Mouse (Mus musculus) liver, embryonic 13.5 days (tissue): ENCODE measurements around the gene Adarb1. TPM values are rescaled to one million over a fixed set of nuclear protein-coding genes. Genes with fewer than 3 reads are reported as not detected.

Experiments
- ATAC-seq: fragments of 200-750 bp; cut with Nextera tagmentation; 2 replicates; pipeline ENCODE4 v1.8.0; 2017; ENCODE audit warnings: low read depth, mild to moderate bottlenecking, moderate number of reproducible peaks, moderate library complexity
- DNase-seq: peaks from one replicate; pipeline ENCODE4 v3.0.0; 2022
- H3K27ac ChIP-seq: fragments of 300-500 bp; sonication (generic); 2 replicates; pipeline ENCODE4 v1.5.1; 2015; ENCODE audit warnings: moderate library complexity, mild to moderate bottlenecking, inconsistent platforms
- H3K27me3 ChIP-seq: fragments of 300-500 bp; sonication (generic); 2 replicates; pipeline ENCODE4 v1.6.1; 2015; ENCODE audit warnings: mild to moderate bottlenecking, inconsistent platforms
- H3K36me3 ChIP-seq: fragments of 300-500 bp; sonication (generic); 2 replicates; pipeline ENCODE4 v1.6.1; 2015; ENCODE audit warnings: mild to moderate bottlenecking, inconsistent platforms
- H3K4me1 ChIP-seq: fragments of 300-500 bp; sonication (generic); replicated peaks from 2 replicates; pipeline ENCODE4 v1.6.1; 2015; ENCODE audit warnings: inconsistent platforms
- H3K4me2 ChIP-seq: fragments of 300-500 bp; sonication (generic); 2 replicates; pipeline ENCODE4 v1.6.1; 2015; ENCODE audit warnings: inconsistent platforms, mild to moderate bottlenecking, moderate library complexity
- H3K4me3 ChIP-seq: fragments of 300-500 bp; sonication (generic); replicated peaks from 2 replicates; pipeline ENCODE4 v1.5.1; 2015; ENCODE audit warnings: mild to moderate bottlenecking, inconsistent platforms
- H3K9ac ChIP-seq: fragments of 300-500 bp; sonication (generic); 2 replicates; pipeline ENCODE4 v1.6.1; 2015; ENCODE audit warnings: mild to moderate bottlenecking, inconsistent platforms
- H3K9me3 ChIP-seq: fragments of 300-500 bp; sonication (generic); replicated peaks from 2 replicates; pipeline ENCODE4 v1.6.1; 2016; ENCODE audit warnings: inconsistent platforms
- WGBS: fragments of 180-500 bp; shearing (Covaris S2); methylation state at CpG from one replicate; pipeline ENCODE4 v1.1.7; 2015; ENCODE audit not compliant: insufficient replicate concordance; 5-methylcytosine and 5-hydroxymethylcytosine counted together
- polyA plus RNA-seq: library from polyadenylated mRNA; unstranded; fragments of >200 nt; fragmentation: Nextera tagmentation; extraction: Ambion mirVana; gene quantifications from 2 replicates; pipeline ENCODE4 v1.2.1, GENCODE M21; 2015

The Adarb1 gene
- polyA plus RNA-seq, 1 experiment from 2014 or later, result 1.0 TPM

GRCm38 (mm10) chr10:77381191-77381590 lies 36.9 kb downstream of the Adarb1 start:
- H3K27me3 ChIP-seq, result no peaks in the 10 kb centered on the region
- no peak overlapping the region for H3K9ac ChIP-seq
- H3K4me1 ChIP-seq, result no peaks in the 10 kb centered on the region
- no peak overlapping the region for H3K4me2 ChIP-seq
- no peak overlapping the region for H3K4me3 ChIP-seq
- H3K9me3 ChIP-seq, result no peaks in the 10 kb centered on the region
- DNase-seq, result no peak
- H3K27ac ChIP-seq, result no peak overlapping the region
- 62% methylated on average over 2 of the region's 2 CpGs for WGBS
- ATAC-seq, result no peak
- no peaks in the 10 kb centered on the region for H3K36me3 ChIP-seq

- H3K36me3 ChIP-seq, result no peaks in the 10 kb centered on the region
- H3K9me3 ChIP-seq, result no peaks in the 10 kb centered on the region
- H3K4me2 ChIP-seq, result no peak overlapping the region
- no peak overlapping the region for H3K27ac ChIP-seq
- H3K27me3 ChIP-seq, result no peaks in the 10 kb centered on the region
- no peak for ATAC-seq
- no peak for DNase-seq
- 63% methylated on average over 6 of the region's 6 CpGs for WGBS
- H3K4me3 ChIP-seq, result no peak overlapping the region
- no peak overlapping the region for H3K9ac ChIP-seq
- H3K4me1 ChIP-seq, result no peaks in the 10 kb centered on the region
Measured at GRCm38 (mm10) chr10:77380716-77381115, 37.4 kb downstream of the Adarb1 start.

GRCm38 (mm10) chr10:77379199-77379598 lies 38.9 kb downstream of the Adarb1 start:
- Histone ChIP-seq H3K9me3 (no peaks in the 10 kb centered on the region), H3K36me3 (no peaks in the 10 kb centered on the region), H3K9ac (no peak overlapping the region), H3K4me2 (no peak overlapping the region), H3K4me1 (no peaks in the 10 kb centered on the region), H3K27me3 (no peaks in the 10 kb centered on the region; the same call in 1 of the 2 replicates), H3K4me3 (no peak overlapping the region), H3K27ac (no peak overlapping the region)
- ATAC-seq, result no peak
- WGBS, result 81% methylated on average over 4 of the region's 4 CpGs
- no peak for DNase-seq

- no peak for DNase-seq
- H3K4me3 ChIP-seq, result no peak overlapping the region
- WGBS, result 54% methylated on average over 1 of the region's 1 CpGs
- H3K27me3 ChIP-seq, result no peaks in the 10 kb centered on the region; the same call in 1 of the 2 replicates
- no peaks in the 10 kb centered on the region for H3K4me1 ChIP-seq
- no peak overlapping the region for H3K27ac ChIP-seq
- no peak overlapping the region for H3K4me2 ChIP-seq
- no peak overlapping the region for H3K9ac ChIP-seq
- H3K36me3 ChIP-seq, result no peaks in the 10 kb centered on the region
- ATAC-seq, result no peak
- no peaks in the 10 kb centered on the region for H3K9me3 ChIP-seq
Measured at GRCm38 (mm10) chr10:77376056-77376455, 42.0 kb downstream of the Adarb1 start.

DNA sequence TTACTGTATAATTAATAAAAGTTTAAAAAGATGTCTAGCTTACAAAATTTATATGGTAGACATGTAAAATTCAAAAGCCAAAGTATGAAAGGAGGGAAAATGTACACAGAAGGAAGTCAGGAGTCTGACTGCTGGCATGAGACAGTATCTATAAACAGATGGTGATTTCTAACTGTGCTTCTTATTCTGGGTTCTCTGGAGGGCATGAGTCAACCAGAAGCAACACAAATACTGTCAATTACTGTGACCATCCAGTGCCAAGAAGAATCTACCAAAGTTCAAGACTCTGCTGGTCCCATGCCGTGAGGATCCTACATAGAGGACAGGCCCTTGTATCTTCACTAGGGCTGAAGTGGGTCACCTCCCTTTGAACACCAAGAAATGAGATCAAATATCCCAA lies 43.1 kb downstream of the Adarb1 start:
- no peak overlapping the region for H3K9ac ChIP-seq
- H3K36me3 ChIP-seq, result no peaks in the 10 kb centered on the region
- ATAC-seq, result no peak
- H3K27me3 ChIP-seq, result no peaks in the 10 kb centered on the region; the same call in 1 of the 2 replicates
- H3K4me2 ChIP-seq, result no peak overlapping the region
- DNase-seq, result no peak
- H3K27ac ChIP-seq, result no peak overlapping the region
- H3K9me3 ChIP-seq, result no peaks in the 10 kb centered on the region
- H3K4me1 ChIP-seq, result no peaks in the 10 kb centered on the region
- no peak overlapping the region for H3K4me3 ChIP-seq
- WGBS, result 72% methylated on average over 1 of the region's 1 CpGs

GRCm38 (mm10) chr10:77374407-77374806 lies 43.7 kb downstream of the Adarb1 start:
- no peak for ATAC-seq

GRCm38 (mm10) chr10:77370129-77370528 lies 47.9 kb downstream of the Adarb1 start:
- Histone ChIP-seq H3K27me3 (no peaks in the 10 kb centered on the region; the same call in 1 of the 2 replicates), H3K9ac (no peak overlapping the region), H3K9me3 (no peaks in the 10 kb centered on the region), H3K4me1 (no peaks in the 10 kb centered on the region), H3K4me3 (no peak overlapping the region), H3K27ac (no peak overlapping the region), H3K36me3 (no peaks in the 10 kb centered on the region), H3K4me2 (no peak overlapping the region)
- no peak for DNase-seq
- ATAC-seq, result no peak
- WGBS, result 66% methylated on average over 5 of the region's 5 CpGs

More at GRCm38 (mm10) chr10:77374407-77374806, 43.7 kb downstream of the Adarb1 start:
- H3K9me3 ChIP-seq, result no peaks in the 10 kb centered on the region
- H3K36me3 ChIP-seq, result no peaks in the 10 kb centered on the region
- 62% methylated on average over 5 of the region's 5 CpGs for WGBS
- no peaks in the 10 kb centered on the region; the same call in 1 of the 2 replicates for H3K27me3 ChIP-seq
- H3K27ac ChIP-seq, result no peak overlapping the region
- no peaks in the 10 kb centered on the region for H3K4me1 ChIP-seq
- DNase-seq, result no peak
- H3K4me2 ChIP-seq, result no peak overlapping the region
- H3K9ac ChIP-seq, result no peak overlapping the region
- H3K4me3 ChIP-seq, result no peak overlapping the region

DNA sequence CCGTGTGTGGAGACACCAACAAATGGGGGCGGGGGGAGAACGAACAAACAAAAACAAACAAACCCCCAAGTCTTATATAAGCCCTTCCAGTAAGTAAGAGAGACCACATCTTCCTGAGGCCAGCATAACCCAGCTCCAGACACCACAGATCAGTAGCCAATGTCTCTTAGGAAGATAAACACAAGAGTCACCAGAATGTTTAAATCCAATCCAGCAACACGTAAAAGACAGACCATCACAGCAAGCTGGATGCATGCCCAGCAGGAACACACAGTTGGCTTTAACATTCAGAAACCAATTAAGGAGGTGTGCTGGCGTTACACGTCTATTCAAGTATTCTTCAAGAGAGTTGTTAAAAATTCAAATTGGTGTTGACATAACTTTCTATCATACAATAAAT lies 50.1 kb downstream of the Adarb1 start:
- no peaks in the 10 kb centered on the region for H3K4me1 ChIP-seq
- no peak overlapping the region for H3K4me2 ChIP-seq
- no peak for DNase-seq

GRCm38 (mm10) chr10:77366959-77367358 lies 51.1 kb downstream of the Adarb1 start:
- WGBS, result 32% methylated on average over 4 of the region's 4 CpGs
- no peaks in the 10 kb centered on the region for H3K9me3 ChIP-seq
- H3K27ac ChIP-seq, result no peak overlapping the region
- DNase-seq, result no peak
- no peaks in the 10 kb centered on the region for H3K36me3 ChIP-seq
- no peaks in the 10 kb centered on the region for H3K27me3 ChIP-seq
- H3K9ac ChIP-seq, result no peak overlapping the region
- no peak for ATAC-seq
- H3K4me2 ChIP-seq, result no peak overlapping the region
- H3K4me3 ChIP-seq, result no peak overlapping the region
- no peaks in the 10 kb centered on the region for H3K4me1 ChIP-seq

More for the DNA sequence above, 50.1 kb downstream of the Adarb1 start:
- ATAC-seq, result no peak
- Histone ChIP-seq H3K27ac (no peak overlapping the region), H3K36me3 (no peaks in the 10 kb centered on the region), H3K9ac (no peak overlapping the region), H3K4me3 (no peak overlapping the region), H3K9me3 (no peaks in the 10 kb centered on the region), H3K27me3 (no peaks in the 10 kb centered on the region)
- WGBS, result 71% methylated on average over 6 of the region's 6 CpGs

DNA sequence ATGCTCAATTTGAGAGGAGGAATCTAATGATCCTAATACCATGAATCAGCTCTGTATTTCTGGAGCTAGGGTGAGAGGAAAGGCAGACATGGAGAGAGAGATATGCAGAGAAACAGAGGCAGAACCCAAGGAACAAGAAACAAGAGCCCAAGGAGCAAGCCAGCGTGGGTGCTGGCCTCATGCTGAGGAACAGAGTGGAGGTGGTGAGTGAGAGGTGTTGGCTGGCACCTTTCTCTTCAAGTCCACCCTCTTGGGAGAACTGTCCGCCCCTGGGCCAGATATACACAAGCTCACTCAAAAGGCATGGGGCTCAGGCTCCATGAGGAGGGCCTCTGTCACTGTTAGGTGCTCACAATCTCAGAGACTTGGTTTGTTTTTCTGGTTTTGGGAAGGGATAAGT lies 52.9 kb downstream of the Adarb1 start:
- DNase-seq, result no peak
- no peak overlapping the region for H3K4me2 ChIP-seq
- no peak overlapping the region for H3K4me3 ChIP-seq
- no peak overlapping the region for H3K27ac ChIP-seq
- H3K4me1 ChIP-seq, result no peaks in the 10 kb centered on the region
- no peaks in the 10 kb centered on the region for H3K36me3 ChIP-seq
- no peak for ATAC-seq
- no peaks in the 10 kb centered on the region for H3K9me3 ChIP-seq
- 51% methylated on average over 2 of the region's 2 CpGs for WGBS
- H3K27me3 ChIP-seq, result no peaks in the 10 kb centered on the region
- H3K9ac ChIP-seq, result no peak overlapping the region

DNA sequence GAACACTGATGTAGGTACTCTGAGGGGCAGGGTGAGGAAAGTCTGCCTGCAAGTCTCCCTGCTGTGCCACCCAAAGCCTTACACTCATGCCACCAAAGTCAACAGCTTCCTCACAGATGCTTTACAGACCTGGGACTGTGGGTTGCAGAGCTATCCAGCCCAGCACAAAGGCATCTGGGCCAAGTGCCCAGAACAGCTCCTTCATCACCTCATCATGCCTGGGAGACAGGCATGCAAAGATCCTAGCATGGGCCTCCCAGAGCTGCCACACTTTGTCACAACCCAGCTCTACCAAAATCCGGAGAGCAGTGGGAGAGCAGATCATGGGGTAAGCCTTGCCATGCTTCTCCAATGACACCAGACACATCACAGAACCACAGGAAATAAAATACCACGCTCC lies 57.6 kb downstream of the Adarb1 start:
- Histone ChIP-seq H3K27me3 (no peaks in the 10 kb centered on the region), H3K27ac (no peak overlapping the region), H3K4me1 (no peaks in the 10 kb centered on the region), H3K36me3 (no peaks in the 10 kb centered on the region), H3K9me3 (no peaks in the 10 kb centered on the region), H3K4me3 (no peak overlapping the region), H3K4me2 (no peak overlapping the region), H3K9ac (no peak overlapping the region)
- whole genome bisulfite sequencing, result 46% methylated on average over 2 of the region's 2 CpGs
- ATAC-seq, result no peak
- DNase-seq, result no peak

DNA sequence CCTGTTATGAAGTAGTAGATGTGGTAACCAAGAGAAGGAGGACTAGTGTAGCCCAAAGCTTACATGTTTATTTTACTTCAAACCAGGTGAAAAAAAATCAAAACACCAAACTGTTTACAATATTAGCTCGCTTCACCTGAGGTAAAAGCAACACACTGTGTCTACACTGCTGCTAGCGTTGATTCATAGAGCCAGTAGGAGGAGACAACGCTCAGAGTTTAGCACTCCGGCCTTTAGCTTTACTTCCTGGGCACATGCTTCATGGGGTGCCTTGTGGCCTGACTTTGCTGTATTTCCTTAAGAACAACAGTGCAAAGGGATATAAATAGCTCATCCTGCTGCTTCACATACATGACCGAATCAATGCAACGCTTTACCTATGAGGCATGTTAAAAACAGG lies 60.1 kb downstream of the Adarb1 start:
- no peak overlapping the region for H3K4me3 ChIP-seq
- no peak overlapping the region for H3K27ac ChIP-seq
- H3K9ac ChIP-seq, result no peak overlapping the region
- no peaks in the 10 kb centered on the region for H3K9me3 ChIP-seq
- 72% methylated on average over 6 of the region's 6 CpGs for WGBS
- no peaks in the 10 kb centered on the region for H3K27me3 ChIP-seq
- H3K36me3 ChIP-seq, result no peaks in the 10 kb centered on the region
- no peak overlapping the region for H3K4me2 ChIP-seq
- ATAC-seq, result no peak
- DNase-seq, result no peak
- H3K4me1 ChIP-seq, result no peaks in the 10 kb centered on the region
